Mouse (Mus musculus) frontal cortex, postnatal 14 days (tissue): Measurements from ENCODE around the gene Pde7b.

Source experiments
- DNase-seq, 2 experiments: peaks; one replicate each; pipeline ENCODE4 v3.0.0; 2022; ENCODE audit warnings: low spot score in 2 of 2

Gene Pde7b

DNA sequence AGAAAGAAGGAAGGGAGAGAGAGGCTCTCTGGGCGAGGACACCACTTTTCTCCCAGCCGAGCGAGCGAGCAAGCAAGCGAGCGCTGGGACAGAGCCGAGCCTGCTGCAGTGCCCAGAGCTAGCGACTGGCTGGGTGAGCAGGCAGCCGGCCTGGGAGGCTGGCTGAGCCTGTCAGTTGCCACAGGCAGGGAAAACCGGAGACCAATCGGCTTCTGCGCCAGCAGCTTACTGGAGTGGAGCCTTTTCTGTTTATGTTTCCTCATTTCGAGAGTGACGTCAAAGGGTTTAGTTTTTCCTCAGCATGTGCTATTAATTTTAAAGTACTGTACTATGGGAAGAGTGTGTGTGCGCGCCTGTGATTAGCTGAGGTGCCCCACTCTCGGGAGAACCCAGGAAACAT, at the start of gene Pde7b:
Gene Pde7b (minus strand): TSS at position 173 of the 400 bp plus-strand sequence.
- DNase-seq = peak; percentile 63 to 70

DNA sequence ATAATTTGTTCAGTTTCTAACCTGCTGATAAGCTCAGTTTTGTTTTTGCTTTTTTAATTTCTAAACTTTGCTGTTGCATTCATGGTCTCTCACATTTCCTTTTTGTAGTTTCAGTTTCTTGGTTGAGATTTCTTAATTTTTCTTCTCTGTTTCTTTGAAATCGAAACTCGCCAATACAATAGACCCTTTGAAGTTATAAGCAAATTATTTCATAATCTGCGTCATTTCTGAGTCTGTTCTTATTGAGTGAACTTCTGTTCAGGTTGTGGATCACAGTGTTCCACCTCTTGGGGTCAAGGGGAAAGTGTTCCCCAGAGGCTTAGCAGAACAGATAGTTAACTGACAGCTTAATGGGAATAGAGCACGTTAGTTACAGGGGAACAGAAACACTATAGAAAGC, 47.2 kb upstream of the Pde7b start:
- no peak for DNase-seq

DNA sequence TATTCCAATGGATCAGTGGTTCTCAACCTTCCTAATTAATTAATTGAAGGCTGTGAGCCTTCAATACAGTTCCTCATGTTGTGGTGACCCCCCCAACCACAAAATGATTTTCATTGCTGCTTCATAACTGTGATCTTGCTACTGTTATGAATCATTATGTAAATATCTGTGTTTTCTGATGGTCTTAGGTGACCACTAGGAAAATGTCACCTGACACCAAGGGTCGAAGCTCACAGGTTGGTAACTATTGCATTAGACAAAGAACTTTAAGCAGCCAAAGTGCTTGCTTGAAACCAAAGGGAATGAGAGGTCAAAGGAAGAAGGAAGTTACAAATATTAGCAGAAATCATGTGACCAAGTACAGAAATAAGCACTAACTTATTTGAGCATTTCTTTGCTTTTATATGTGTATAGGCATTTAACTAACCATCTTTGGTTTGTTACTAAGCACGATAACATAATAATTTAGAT, 45.6 kb upstream of the Pde7b start:
- DNase-seq = no peak

DNA sequence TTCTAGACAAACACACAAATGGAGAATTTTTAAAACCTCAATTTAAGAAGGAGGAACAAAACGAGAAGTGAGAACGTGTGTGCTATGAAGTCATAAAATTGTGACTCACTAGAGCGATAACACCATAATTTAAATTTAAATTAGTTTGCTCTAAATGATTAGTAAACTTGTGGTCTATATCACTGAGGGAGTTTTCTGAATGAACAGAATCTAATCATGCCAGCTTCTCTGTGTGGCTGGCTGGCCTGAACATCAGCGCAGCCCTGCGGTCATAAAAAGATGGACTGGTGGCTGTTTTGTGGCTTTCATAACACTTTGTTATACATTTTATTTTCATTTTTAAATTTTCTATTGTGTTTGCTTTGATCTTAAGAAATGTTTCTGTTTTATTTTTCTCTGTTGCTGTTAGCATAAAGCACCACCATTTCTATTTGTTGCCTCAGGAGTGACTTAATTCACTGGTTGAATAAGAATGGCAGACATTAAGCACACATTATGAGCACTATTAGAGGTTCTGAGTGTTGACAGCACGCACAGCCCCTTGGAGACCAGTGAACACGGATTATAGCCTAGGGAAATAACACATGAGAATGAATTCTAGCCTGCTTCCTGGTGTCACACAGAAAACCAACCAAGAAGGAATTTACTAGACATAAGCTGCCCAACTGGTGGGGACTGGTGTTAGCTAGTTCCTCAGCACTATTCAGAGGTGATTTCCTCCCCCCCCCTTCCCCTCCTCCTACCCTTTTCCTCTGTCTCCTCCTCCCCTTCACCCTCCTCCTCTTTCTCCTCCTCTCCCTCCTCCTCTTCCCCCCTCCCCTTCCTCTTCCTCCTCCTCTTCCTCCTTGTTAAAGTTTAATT, 44.9 kb upstream of the Pde7b start:
- DNase-seq = no peak

DNA sequence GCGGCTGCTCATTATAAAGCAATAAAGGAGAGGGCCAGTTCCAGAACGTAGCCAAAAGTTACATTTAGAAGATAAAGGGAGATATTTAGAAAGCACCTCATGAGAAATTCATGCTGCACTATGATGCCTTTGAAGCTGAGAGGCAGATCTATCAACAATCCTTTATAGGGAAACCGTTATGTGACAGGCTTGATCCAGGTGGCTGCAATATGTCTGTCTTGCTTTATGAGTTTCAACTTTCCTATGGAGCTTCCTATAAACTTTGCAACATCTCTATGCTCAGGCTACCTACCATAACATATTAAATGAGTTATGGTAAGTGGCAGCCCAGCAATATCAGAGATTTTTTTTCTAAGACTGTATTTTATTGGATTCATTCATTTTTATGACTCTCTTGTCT, 39.5 kb upstream of the Pde7b start:
- no peak for DNase-seq

DNA sequence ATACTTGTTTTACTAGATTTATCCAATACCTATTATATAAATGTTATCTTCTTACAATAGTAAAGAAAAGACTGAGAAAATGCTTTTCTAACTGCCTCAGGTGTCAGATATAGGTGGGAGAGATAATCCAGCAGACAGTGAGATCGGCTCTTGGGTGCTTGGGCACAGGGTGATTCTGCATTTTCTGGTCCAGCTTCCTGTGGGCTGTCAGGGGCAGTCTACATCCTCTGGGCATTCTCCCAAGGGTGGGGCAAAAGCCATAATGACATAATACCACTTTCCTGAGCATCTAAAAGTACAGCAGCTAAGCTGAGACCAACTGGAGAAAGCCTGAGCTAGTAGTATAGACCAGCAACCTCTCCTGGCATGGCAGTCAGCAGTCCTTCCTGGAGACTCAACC, 34.1 kb upstream of the Pde7b start:
- DNase-seq = no peak

DNA sequence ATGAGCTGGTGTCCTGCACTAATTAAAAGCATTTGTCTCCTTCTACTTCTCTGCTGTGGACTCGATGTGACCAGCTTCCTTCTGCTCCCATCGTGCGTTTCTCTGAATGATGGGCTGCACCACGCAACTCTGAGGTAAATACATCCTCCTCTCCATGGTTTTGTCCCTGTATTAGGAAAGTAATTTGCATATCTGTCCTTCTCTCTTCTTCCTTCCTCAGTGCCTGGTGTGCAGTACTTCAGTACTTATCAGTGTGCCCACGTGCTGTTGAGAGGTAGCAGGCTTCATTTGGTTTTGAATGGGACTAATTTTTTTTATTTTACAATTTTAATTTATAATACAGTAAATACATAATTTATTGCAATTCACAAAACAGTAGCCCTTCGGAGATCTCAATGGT, 33.4 kb upstream of the Pde7b start:
- no peak for DNase-seq

DNA sequence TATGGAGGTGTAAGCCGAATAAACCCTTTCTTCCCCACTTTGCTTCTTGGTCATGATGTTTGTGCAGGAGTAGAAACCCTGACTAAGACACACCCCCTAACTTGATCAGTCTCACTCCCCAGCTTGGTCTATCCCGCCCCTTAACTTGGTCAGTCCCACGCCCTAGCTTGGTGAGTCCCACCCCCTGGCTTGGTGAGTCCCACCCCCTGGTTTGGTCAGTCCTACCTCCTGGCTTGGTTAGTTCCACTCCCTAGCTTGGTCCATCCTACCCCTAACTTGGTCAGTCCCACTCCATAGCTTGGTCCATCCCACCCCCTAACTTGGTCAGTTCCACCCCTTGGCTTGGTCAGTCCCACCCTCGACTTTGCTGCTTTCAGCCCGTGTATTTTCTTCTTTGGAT, 31.3 kb upstream of the Pde7b start:
- no peak for DNase-seq

DNA sequence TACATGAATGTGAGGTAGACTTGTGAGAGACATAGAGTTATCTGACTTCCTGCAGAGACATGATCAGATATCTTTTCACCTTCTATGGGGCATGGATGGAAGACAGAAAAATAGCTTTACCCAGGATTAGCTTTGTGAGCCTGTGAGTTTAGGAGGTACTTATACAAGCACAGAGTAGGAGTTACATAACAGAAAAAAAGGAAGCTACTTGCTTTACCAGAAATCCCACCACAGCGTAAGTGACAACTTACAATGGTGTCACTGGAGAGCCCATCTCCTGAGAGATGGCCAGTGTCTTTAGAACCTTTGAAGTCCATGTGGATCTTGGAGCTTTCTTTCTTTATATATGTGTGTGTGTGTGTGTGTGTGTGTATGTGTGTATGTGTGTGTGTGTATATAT, 28.0 kb upstream of the Pde7b start:
- DNase-seq = no peak

DNA sequence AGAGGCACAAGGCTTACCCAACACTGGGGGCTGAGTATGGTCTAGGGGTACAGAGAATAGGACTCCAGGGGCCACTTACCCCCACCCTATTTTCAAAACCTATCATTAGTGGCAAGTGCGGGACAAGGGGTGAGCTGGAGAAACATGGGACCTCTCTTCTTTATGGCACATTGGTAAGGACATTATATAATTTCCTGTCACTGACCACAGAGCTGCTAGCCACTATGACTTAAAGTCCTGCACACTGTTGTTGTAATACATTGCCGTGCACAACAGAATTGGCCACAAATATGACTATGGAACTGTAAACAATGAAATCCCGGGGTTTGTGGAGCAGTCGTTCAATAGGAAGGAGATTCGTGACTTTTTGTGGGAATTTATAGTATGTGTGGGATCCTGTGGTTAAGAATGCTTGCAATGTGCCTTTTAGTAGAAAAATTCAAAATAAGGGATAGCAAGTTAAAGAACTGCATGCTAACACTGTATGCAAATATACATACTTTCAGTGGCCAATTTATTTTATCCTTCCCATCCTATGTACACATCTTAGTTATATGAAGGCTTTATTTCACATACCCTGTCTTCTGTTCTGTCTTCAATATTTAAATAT, 25.9 kb upstream of the Pde7b start:
- DNase-seq = no peak

DNA sequence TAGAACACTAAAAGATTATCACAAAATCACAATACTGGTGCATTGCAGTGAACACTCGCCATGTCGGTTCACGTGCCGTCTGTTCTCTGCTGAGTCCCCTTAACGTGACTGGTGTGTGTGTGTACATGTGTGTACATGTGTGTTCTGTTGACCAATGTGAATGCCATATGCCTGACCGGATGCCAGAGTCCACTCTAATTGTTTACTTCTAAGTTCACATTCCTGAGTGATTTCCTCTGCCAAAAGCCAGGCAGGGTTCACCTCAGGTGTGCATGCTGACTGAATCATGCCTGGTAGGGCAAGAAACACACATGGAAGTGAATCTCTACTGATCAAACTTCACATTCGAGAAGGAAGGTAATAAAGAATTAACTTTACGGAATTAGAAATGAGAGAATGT, 24.1 kb upstream of the Pde7b start:
- no peak for DNase-seq

DNA sequence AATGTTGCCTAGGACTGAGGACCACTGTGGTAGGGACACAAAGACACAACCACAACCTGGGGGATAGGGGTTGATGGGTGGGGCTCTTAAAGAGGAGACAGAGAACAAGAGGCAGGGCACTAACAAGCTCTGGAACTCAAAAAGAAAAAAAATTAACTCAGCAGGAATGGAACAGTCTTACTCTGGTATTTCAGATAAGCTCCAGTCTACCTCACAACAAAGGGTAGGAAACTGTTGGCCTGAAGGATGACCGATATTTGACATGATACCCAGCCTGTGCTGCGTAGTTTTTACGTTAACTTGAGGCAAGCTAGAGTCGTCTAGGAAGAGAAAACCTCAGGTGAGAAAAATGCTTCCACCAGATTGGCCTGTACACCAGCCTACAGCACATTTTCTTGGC, 22.4 kb upstream of the Pde7b start:
- DNase-seq = no peak

DNA sequence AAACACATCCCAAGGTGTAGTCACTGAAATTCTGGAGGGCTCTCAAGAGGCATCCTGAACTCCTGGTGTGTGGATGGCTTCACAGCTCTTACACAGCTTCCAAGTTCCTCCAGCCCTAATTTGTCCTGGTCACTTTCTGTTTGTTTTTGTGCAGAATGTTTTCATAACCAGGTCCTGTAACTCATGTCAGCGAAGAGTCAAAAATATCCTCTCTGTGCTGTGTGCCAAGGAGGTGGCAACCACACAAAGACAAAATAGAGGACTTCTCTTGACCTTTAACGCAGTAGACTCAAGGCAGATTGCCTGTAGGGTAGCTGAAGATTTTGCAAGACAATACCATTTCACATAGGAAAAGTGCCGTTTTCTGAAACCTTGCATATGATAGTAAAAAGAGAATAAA, 14.9 kb upstream of the Pde7b start:
- no peak for DNase-seq

DNA sequence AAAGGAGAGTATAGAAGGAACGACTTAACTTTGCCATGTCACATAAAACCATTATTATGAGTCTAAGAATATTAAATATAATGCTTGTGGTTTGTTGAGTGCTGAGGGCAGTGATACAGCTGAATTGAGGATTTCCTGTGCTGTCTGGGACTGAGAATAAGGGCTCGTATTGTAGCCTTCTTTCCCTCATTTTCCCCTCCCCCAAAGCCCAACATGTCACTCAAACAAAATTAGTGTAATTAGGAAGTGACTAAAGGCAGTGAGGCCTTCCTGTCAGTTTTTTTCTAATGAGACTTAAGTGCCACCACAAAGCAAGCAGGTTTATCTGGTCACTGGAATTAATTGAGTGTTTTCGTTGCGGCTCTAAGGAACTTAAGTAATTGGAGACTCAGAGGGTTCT, 12.3 kb upstream of the Pde7b start:
- no peak for DNase-seq

DNA sequence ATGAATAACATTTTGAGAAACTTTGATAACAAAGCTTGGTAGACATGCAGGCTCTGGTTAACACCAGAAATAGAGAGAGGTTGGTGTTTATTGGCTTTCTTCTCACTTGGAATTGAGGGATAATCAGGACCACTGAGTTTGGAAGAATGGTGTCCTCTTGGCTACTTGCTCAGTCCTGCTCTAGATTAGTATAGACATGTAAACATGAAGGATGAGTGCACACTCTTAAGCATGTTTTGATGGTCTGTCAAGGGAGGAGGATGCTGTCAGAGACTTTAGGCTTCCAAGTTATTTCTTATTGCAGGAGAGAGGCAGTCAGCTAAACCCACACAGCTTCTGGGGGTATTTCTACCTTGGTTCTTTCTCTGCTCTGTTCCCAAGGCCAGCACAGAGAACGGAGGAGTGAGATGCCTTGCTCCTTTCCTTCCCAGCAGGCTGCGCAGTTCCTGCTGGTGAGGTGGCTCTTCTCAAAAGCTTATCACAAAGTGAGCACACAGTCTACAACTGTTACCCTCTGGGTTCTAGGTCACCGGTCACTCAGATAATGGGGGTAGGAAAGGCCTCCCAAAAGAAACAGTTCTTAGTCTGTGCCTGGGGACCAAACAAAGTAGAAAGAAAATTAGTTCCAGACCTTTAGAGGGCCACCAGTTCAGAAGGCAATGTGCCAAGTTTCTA, 11.0 kb upstream of the Pde7b start:
- no peak for DNase-seq

DNA sequence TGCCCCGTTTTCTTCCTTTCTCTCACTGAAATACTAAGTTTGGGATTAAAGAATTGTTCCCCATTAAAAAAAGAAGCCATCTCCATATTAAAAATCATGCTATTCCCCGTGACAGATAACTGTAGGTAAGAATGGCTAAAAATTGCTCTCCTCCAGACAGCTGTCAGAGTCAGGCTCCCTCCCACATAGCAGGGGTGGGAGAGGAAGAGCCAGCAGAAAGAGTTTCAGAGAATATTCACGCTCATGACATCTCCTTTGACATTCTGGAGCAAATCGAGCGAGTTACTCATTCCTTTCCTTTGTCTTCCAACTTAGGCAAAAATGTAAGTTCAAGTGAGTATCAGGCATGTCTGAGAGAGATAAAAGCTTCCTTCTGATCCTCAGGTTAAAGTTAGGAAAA, 8.7 kb upstream of the Pde7b start:
- no peak for DNase-seq

DNA sequence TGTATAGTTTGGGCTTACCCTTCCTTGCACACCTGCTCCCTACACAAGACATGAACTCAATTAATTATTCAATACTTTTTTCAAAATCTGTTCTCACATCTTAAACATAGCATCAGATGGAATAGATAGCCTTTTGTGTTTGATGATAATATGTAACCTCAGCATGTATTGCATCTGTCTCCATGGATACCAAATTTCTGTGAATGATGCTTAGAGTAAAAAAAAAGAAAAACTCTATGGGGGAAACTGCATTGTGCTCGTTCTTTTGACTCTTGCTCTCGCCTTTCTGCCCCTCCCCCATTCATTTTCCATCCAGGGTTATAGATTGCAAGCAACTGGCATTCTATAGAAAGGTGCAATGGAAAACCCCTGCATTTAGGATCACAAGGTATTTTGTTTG, 7.3 kb upstream of the Pde7b start:
- no peak for DNase-seq

DNA sequence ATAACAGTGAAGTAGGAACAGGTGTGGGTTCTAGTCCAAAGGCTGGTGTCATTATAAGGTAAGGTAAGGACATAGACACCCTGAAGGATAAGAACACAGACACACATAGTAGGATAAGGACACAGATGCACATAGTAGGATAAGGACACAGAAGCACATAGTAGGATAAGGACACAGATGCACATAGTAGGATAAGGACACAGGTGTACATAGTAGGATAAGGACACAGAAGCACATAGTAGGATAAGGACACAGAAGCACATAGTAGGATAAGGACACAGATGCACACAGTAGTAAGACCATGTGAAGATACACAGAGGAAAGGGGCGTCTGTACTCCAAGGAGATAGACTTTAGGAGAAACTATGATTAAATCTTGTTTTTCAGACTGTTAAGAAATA, 5.2 kb upstream of the Pde7b start:
- no peak for DNase-seq

DNA sequence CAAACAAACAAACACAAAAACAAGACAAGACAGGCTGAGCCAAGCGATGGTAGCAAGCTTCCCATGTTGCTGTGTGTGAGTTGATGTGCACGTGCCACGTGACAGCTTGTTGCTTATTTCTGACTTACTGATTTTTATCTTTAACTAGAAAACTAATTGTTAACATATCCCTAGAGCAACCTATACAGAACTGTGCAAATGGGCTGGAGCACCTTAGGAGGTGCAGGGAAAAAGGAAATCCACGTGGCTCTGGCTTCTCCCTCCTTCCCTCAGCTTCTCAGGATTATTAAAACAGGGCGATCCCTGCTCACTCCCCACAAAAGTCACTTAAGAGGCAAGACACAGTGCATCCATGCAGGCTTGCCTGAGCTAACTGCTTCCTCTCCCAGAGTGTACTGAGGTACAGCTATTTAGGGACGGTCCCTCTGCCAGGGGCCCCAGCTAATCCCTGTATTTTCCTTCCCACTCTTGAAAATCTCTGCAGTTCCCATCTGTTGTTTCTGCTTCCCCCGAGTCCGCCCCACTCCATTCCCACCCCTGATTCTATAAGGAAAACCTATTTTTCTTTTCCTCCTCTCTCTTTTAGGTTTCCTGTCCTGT, 606 bp upstream of the Pde7b start:
- DNase-seq = no peak

DNA sequence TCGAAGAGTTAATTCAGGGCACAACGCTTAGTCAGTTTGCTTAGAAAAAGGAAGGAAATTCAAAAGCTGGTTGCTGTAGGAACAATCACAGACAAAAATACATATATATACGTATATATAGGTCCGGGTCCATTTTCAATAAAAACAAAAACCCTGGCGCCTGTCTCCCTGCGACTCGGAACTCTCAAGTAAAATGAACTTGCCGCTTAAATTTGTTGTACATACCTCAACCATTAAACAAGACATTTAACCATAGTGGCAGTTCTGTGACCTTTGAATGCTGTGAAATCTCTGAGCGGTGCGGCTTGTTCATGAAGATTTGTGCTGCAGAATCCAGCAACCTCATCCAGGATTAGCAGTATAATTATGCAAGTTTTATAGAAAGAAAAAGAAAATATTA, 427 bp downstream of the Pde7b start:
- no peak for DNase-seq

DNA sequence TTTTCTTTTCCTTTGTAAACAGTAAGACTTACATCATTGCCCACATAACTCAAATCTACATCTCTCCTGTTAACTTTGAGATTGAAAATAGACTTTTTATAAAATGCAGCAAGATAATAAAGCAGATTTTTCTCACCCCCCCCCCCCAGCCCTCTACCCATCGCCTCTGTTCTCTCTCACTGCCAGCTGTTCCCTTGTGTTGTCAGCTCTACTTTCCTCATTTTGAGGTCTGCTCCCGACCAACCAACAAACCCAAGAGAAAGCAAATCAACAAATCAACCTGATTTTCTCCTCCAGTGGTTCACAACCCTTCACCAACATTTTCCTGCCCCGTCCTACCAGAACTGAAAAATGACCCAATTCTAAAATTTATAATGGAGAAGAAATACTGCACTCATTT, 916 bp downstream of the Pde7b start:
- DNase-seq = no peak

DNA sequence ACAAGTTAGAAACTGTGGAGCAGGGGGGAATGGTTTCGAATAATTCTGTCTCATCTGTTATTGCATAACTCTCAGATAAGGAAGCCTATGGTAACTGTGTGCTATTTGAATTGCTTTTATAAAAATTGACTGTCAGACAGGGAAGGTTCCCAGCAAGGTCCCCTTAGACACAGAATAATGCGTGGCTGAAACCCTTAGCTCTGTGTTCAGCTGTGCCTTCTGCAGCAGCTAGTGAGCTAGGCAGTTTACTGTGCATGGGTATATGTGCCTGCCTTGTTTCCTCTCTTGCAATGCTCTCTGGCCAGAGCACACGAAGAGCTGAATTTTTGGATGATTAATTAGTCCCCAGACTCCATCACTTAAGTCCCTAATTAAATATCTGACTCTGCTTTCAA, 1.4 kb downstream of the Pde7b start:
- no peak for DNase-seq
